Mouse (Mus musculus): ENCODE measurements at regions not wholly inside any gene's neighbourhood (a gene's known extent, or its start where the extent isn't known, plus 50 kb on each side); places are given as distances from the start of the nearest gene placed in this dataset.

DNA sequence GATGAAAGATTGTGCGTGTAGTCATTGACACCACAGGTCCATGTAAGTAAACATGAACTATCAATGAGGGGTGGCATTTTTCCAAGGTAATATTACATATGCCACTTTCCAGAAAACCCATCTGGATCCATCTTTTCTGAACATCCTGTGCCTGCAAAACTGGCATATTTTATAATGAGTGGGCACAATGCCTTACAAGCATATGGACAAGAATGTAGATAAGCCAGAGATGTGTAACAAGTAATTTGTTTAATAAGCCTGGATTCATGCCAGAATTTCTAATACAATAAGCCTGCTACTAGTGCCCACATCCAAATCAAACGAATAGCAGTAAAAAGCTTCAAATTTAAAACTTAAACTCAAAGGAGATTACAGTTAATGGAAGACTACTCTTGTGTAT is 233.8 kb upstream of the Htr2c start:
- peak; percentile 2 to 12 for DNase-seq (ENCODE audit: low spot score in 2 of 2)
- intact Hi-C loops (cut with DNase I) = no loop called here

Data from left cerebral cortex, postnatal 14 days (tissue).